Mouse (Mus musculus) layer of hippocampus, postnatal 36 days (tissue): ENCODE measurements around the gene Pfkfb3. TPM values are rescaled to one million over a fixed set of nuclear protein-coding genes. Genes with fewer than 3 reads are reported as not detected.
A peak's percentile ranks its signal among the peaks of the same experiment; 100 is the strongest.

Experiments
- DNase-seq, 2 experiments: peaks; one replicate each; pipeline ENCODE4 v3.0.0; 2022
- total RNA-seq, 2 experiments: library from RNA; stranded (reverse); gene quantifications; 2 replicates each; pipeline ENCODE4 v1.2.3; 2021

The Pfkfb3 gene
- total RNA-seq, result 10 to 100 TPM; 41.6 to 43.2 TPM

GRCm38 (mm10) chr2:11553471-11554400, at the start of gene Pfkfb3:
Gene Pfkfb3, minus strand, starts transcription at chr2:11554077.
- peak; percentile 62 to 65 for DNase-seq

- DNase-seq, result peak; percentile 93 to 95
These were observed 48.9 kb upstream of the Pfkfb3 start for GRCm38 (mm10) chr2:11602506-11603489.

- DNase-seq, result no peak
These were observed 47.9 kb upstream of the Pfkfb3 start for GRCm38 (mm10) chr2:11601795-11602194.

- DNase-seq, result no peak
These were observed 44.0 kb upstream of the Pfkfb3 start for GRCm38 (mm10) chr2:11597906-11598305.

- DNase-seq, result no peak
These were observed 42.8 kb upstream of the Pfkfb3 start for GRCm38 (mm10) chr2:11596690-11597089.

- no peak for DNase-seq
These were observed 34.1 kb upstream of the Pfkfb3 start for GRCm38 (mm10) chr2:11587996-11588395.

- no peak for DNase-seq
These were observed 25.5 kb upstream of the Pfkfb3 start for GRCm38 (mm10) chr2:11579399-11579798.

GRCm38 (mm10) chr2:11578187-11578586, 24.3 kb upstream of the Pfkfb3 start:
- no peak for DNase-seq

- DNase-seq, result no peak
These were observed 19.8 kb upstream of the Pfkfb3 start for GRCm38 (mm10) chr2:11573684-11574083.

GRCm38 (mm10) chr2:11571004-11571535, 17.2 kb upstream of the Pfkfb3 start:
- no peak for DNase-seq

GRCm38 (mm10) chr2:11568471-11568870, 14.6 kb upstream of the Pfkfb3 start:
- DNase-seq, result no peak

GRCm38 (mm10) chr2:11567781-11568362, 14.0 kb upstream of the Pfkfb3 start:
- no peak for DNase-seq

GRCm38 (mm10) chr2:11566898-11567297, 13.0 kb upstream of the Pfkfb3 start:
- DNase-seq, result no peak

- no peak for DNase-seq
These were observed 12.4 kb upstream of the Pfkfb3 start for GRCm38 (mm10) chr2:11566241-11566640.

- DNase-seq, result no peak
These were observed 10.9 kb upstream of the Pfkfb3 start for GRCm38 (mm10) chr2:11564768-11565167.

- DNase-seq, result no peak
These were observed 9.4 kb upstream of the Pfkfb3 start for GRCm38 (mm10) chr2:11563256-11563655.

- no peak for DNase-seq
These were observed 4.8 kb upstream of the Pfkfb3 start for GRCm38 (mm10) chr2:11558654-11559053.

- no peak for DNase-seq
These were observed 3.4 kb upstream of the Pfkfb3 start for GRCm38 (mm10) chr2:11557244-11557643.

GRCm38 (mm10) chr2:11555316-11555715, 1.4 kb upstream of the Pfkfb3 start:
- DNase-seq, result no peak

GRCm38 (mm10) chr2:11552966-11553451, 868 bp downstream of the Pfkfb3 start:
- DNase-seq, result peak in 1 of 2 experiments; percentile 27

GRCm38 (mm10) chr2:11552297-11552821, 1.5 kb downstream of the Pfkfb3 start:
- no peak for DNase-seq

- no peak for DNase-seq
These were observed 2.2 kb downstream of the Pfkfb3 start for GRCm38 (mm10) chr2:11551726-11552125.
